Mouse (Mus musculus): ENCODE results near the gene Dnajc8.

- no peak for TF ChIP-seq SMC3 (IDR thresholded peaks at IDR 0.05; ENCODE audit: low read depth, low read length)
- no peak for TF ChIP-seq NELFE (IDR thresholded peaks at IDR 0.05; ENCODE audit: low read depth, low read length)
- TF ChIP-seq CTCF (IDR thresholded peaks at IDR 0.05 in 2 of 3, conservative IDR thresholded peaks at IDR 0.05 in 1 of 3; ENCODE audit: control insufficient read depth in 1 of 3, insufficient read depth in 1 of 3, low read depth in 2 of 3, low read length in 3 of 3, poor library complexity in 1 of 3, severe bottlenecking in 1 of 3): no peak
- no peak for TF ChIP-seq EP300 (IDR thresholded peaks at IDR 0.05; ENCODE audit: low read depth in 1 of 2, low read length in 2 of 2)
- no peak for TF ChIP-seq TCF12 (IDR thresholded peaks at IDR 0.05; ENCODE audit: low read depth, low read length)
- no peak for TF ChIP-seq POLR2AphosphoS5 (IDR thresholded peaks at IDR 0.05; ENCODE audit: borderline replicate concordance, low read depth, low read length)
- TF ChIP-seq ZNF384 (IDR thresholded peaks at IDR 0.05; ENCODE audit: low read depth, low read length): no peak
- TF ChIP-seq ETS1 (IDR thresholded peaks at IDR 0.05; ENCODE audit: low read depth, low read length): no peak
- no peak for TF ChIP-seq ZMIZ1 (IDR thresholded peaks at IDR 0.05; ENCODE audit: low read depth, low read length)
- TF ChIP-seq MAX (IDR thresholded peaks at IDR 0.05; ENCODE audit: low read length): no peak
- TF ChIP-seq CHD2 (IDR thresholded peaks at IDR 0.05; ENCODE audit: low read length): no peak
Measured at GRCm38 (mm10) chr4:132565089-132565747, 29.9 kb downstream of the Dnajc8 start.
